ENCODE assay signal across 10 mouse cellular contexts in the genomic region with DNA sequence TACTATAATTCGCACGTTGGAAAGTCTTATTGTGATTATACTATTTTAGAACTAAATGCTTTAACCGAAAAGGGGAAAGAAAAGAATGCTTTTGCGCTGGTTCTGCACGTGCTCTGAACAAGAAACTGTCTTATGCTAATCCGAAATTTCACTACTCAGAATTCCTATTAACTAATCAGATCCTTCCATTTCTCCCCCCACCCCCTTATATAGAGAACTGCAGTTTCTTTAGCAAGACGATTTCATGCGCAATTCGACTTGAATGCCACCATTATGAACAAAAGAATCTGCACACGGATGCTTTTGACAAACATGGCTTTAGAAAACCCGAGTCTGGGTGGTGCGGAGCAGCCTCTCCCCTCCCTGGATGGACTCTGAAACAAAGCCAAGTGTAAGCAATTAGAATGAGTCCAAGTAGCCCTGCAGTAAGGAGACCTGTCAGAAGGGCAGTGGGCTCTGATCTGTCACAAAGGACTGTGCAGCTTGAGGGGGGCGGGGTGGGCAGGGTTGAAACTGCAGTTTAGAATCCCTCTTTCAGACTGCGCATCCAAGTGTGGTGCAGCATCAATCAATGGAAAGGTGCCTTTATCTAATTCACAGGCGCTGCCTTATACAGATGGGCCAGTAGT.
DNase-seq lines count a peak whose midpoint lies in the region; ATAC-seq lines count a peak whose summit lies in the region.
"Had no signal": no experiment of that assay in that cellular context is flagged by ENCODE, and none has a peak within 500 bp of the region (broad histone marks: within the 10 kb centered on the region; RNA-seq: fewer than 3 reads in every experiment).

No protein-coding gene starts in this region.

- peak; percentile 86 for ATAC-seq in midbrain, embryonic 14.5 days (ENCODE audit: low FRiP score, low TSS enrichment)

- H3K27me3 ChIP-seq in midbrain, embryonic 14.5 days (ENCODE audit: control insufficient read depth, insufficient read depth, low read length): no peaks in the 10 kb centered on the region

- peak overlapping the region; percentile 47 for H3K4me2 ChIP-seq in midbrain, embryonic 14.5 days (ENCODE audit: low read length)

- no peak overlapping the region for H3K4me3 ChIP-seq in midbrain, embryonic 14.5 days (replicated peaks; ENCODE audit: low read depth, low read length)

- H3K9ac ChIP-seq in midbrain, embryonic 14.5 days (replicated peaks; ENCODE audit: low read length): peak overlapping the region; percentile 28; the same call in 1 of the 2 replicates

- no peaks in the 10 kb centered on the region for H3K36me3 ChIP-seq in midbrain, embryonic 14.5 days (ENCODE audit: control insufficient read depth, insufficient read depth, low read length)
- H3K36me3 ChIP-seq: G1E had no signal

- peak overlapping the region; percentile 77 for H3K27ac ChIP-seq in midbrain, embryonic 14.5 days (replicated peaks; ENCODE audit: low read depth, low read length)

- DNase-seq in Muller cell, postnatal 12 days (ENCODE audit: inconsistent ontology term): peak; percentile 15
- peak; percentile 59 for DNase-seq in embryo, embryonic 11 days
- peak; percentile 2 for DNase-seq in forelimb bud, embryonic 11.5 days (ENCODE audit: low read depth, low spot score)
- DNase-seq in midbrain, embryonic 14.5 days: peak; percentile 66
- no peak for DNase-seq in right cerebral cortex, adult 18-20 months
- no peak for DNase-seq in spleen, adult 12 weeks (ENCODE audit: low spot score)
- no peak for DNase-seq in adrenal gland, adult 18-20 months (ENCODE audit: low spot score in 2 of 2)
- DNase-seq: adrenal gland, postnatal 14 days; cerebellum, postnatal 25 days had no signal

- no peaks in the 10 kb centered on the region for H3K9me3 ChIP-seq in midbrain, embryonic 14.5 days (ENCODE audit: control insufficient read depth, low read length)
- H3K9me3 ChIP-seq: G1E had no signal

- H3K4me1 ChIP-seq in midbrain, embryonic 14.5 days (ENCODE audit: control insufficient read depth, insufficient read depth, low read length): no peaks in the 10 kb centered on the region

- WGBS in midbrain, embryonic 14.5 days: 18% methylated on average over 15 of the region's 15 CpGs

Comparison
In these comparisons a context has a peak if more than half of its experiments do, and no peak if none do; other contexts are left out.
1. DNase-seq: peak in Muller cell, postnatal 12 days (single experiment), embryo, embryonic 11 days (single experiment), forelimb bud, embryonic 11.5 days (single experiment) and midbrain, embryonic 14.5 days (single experiment); none in right cerebral cortex, adult 18-20 months (single experiment), spleen, adult 12 weeks (single experiment) and adrenal gland, adult 18-20 months (0 of 2).